8 mouse cellular contexts compared by ENCODE assay signal in genomic region chr12:108903600-108904275, GRCm38 (mm10). TPM values are rescaled to one million over a fixed set of nuclear protein-coding genes. Genes with fewer than 3 reads are reported as not detected.
DNase-seq lines count a peak whose midpoint lies in the region; ATAC-seq and TF ChIP-seq lines count a peak whose summit lies in the region.

No protein-coding gene starts in this region.

- ATAC-seq in liver, postnatal 0 days, result no peak

- no peaks in the 10 kb centered on the region for H3K27me3 ChIP-seq in C2C12 (ENCODE audit: control insufficient read depth, insufficient read depth, insufficient read length)
- H3K27me3 ChIP-seq in liver, postnatal 0 days (ENCODE audit: insufficient read depth, low read length), result no peaks in the 10 kb centered on the region

- TF ChIP-seq CTCF in C2C12 (IDR thresholded peaks at IDR 0.05; ENCODE audit: control insufficient read depth, insufficient read depth, insufficient read length), result peak; percentile 35
- peak; percentile 74 for TF ChIP-seq CTCF in liver, postnatal 0 days (IDR thresholded peaks at IDR 0.05; ENCODE audit: low read depth)

- DNase-seq in MN1 (ENCODE audit: low spot score), result peak; percentile 72
- DNase-seq in cerebellum, postnatal 36 days, result peak; percentile 69 to 77
- peak; percentile 60 for DNase-seq in gastrocnemius, postnatal 10 days
- peak; percentile 37 to 74 for DNase-seq in kidney, postnatal 36 days
- DNase-seq in liver, postnatal 0 days, result peak; percentile 50
- peak; percentile 84 for DNase-seq in retina, postnatal 1 day
- no peak for DNase-seq in T-cell, adult 2 months (ENCODE audit: low spot score)

- no peaks in the 10 kb centered on the region for H3K79me2 ChIP-seq in C2C12 (ENCODE audit: control insufficient read depth, insufficient read depth)

- H3K4me2 ChIP-seq in liver, postnatal 0 days (ENCODE audit: low read depth, low read length), result no peak overlapping the region

- 86% methylated on average over 8 of the region's 8 CpGs for WGBS in liver, postnatal 0 days (ENCODE audit: insufficient replicate concordance)

- no peak for TF ChIP-seq EP300 in liver, postnatal 0 days (IDR thresholded peaks at IDR 0.05; ENCODE audit: low read depth)

- no peak overlapping the region for H3K4me3 ChIP-seq in C2C12 (ENCODE audit: insufficient read depth, poor library complexity, severe bottlenecking)
- H3K4me3 ChIP-seq in liver, postnatal 0 days (ENCODE audit: low read depth, low read length), result no peak overlapping the region

- H3K4me1 ChIP-seq in liver, postnatal 0 days (ENCODE audit: insufficient read depth), result no peaks in the 10 kb centered on the region

- H3K79me3 ChIP-seq in C2C12 (ENCODE audit: low read depth), result no peaks in the 10 kb centered on the region

- peaks cover 1% of the 10 kb centered on the region for H3K36me3 ChIP-seq in C2C12 (ENCODE audit: control insufficient read depth, insufficient read depth)
- no peaks in the 10 kb centered on the region; the same call in 1 of the 2 replicates for H3K36me3 ChIP-seq in liver, postnatal 0 days (replicated peaks; ENCODE audit: insufficient read depth, low read length)

- no peak overlapping the region for H3K9ac ChIP-seq in liver, postnatal 0 days (replicated peaks)

- H3K9me3 ChIP-seq in liver, postnatal 0 days (ENCODE audit: low read length), result no peaks in the 10 kb centered on the region

- H3K27ac ChIP-seq in liver, postnatal 0 days (ENCODE audit: low read depth), result no peak overlapping the region

- no peak overlapping the region for H3ac ChIP-seq in C2C12 (ENCODE audit: control insufficient read depth, insufficient read length, low read depth)

TF ChIP-seq in C2C12, 6 proteins besides CTCF, POLR2A, EP300 and RAD21:
- no peak for TF ChIP-seq MYOG (IDR thresholded peaks at IDR 0.05; ENCODE audit: control insufficient read depth, extremely low read depth, insufficient read length)
- peak; percentile 83 for TF ChIP-seq MYOD1 (IDR thresholded peaks at IDR 0.05; ENCODE audit: control insufficient read depth, insufficient read length, low read depth)

RNA-seq across cellular contexts. Expression of gene Wars, which starts 9.8 kb away (rescaled TPM):
- polyA plus RNA-seq in C2C12 (2012; fragmentation: generic; extraction: Trizol), result 65.8 TPM
- total RNA-seq in gastrocnemius, postnatal 10 days (2021), result 10 to 100 TPM; 24.1 to 26.8 TPM
- 13.8 and 15.9 TPM in 2 replicates for polyA plus RNA-seq in liver, postnatal 0 days (2015; fragmentation: Nextera tagmentation; extraction: Ambion mirVana)

RNA-seq across cellular contexts. Expression of gene Wdr25, which starts 10.3 kb away (rescaled TPM):
- 9.4 TPM for polyA plus RNA-seq in C2C12 (2012; fragmentation: generic; extraction: Trizol)
- total RNA-seq in gastrocnemius, postnatal 10 days (2021), result 1 to 10 TPM; 4.1 to 5.2 TPM
- 2.4 and 2.6 TPM in 2 replicates for polyA plus RNA-seq in liver, postnatal 0 days (2015; fragmentation: Nextera tagmentation; extraction: Ambion mirVana)
